Mouse (Mus musculus): ENCODE data around the gene Traf3ip3. TPM values are rescaled to one million over a fixed set of nuclear protein-coding genes. Genes with fewer than 3 reads are reported as not detected.

Gene Traf3ip3
- polyA plus RNA-seq, 1 experiment: 0.80 TPM

DNA sequence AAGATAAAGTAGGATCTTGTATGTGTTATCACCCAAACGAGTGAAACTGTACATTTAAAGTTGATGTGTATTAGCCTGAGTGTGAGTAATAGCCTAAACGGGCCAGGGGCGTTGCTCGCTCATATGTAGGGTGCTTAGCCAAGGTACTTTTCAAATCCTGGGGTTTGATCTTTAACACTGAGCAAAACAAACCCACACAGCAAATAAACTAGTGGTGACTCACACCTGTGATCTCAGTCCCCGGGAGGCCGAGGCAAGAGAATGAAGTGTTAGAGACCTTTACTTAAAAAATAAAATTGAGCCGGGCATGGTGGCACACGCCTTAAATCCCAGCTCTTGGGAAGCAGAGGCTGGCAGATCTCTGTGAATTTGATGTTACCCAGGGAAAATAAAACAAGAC lies 70.7 kb downstream of the Traf3ip3 start:
- 84% methylated on average over 8 of the region's 8 CpGs for WGBS
- Histone ChIP-seq H3K4me3 (replicated peaks; ENCODE audit: insufficient read depth, low read depth, low read length) (no peak overlapping the region), H3K4me1 (ENCODE audit: control insufficient read depth, insufficient read depth, low read length) (no peaks in the 10 kb centered on the region), H3K27ac (ENCODE audit: insufficient read depth, low read length) (no peak overlapping the region), H3K27me3 (ENCODE audit: control insufficient read depth, insufficient read depth, low read length) (no peaks in the 10 kb centered on the region)
- no peak for DNase-seq
- TF ChIP-seq CTCF (IDR thresholded peaks at IDR 0.05; ENCODE audit: borderline replicate concordance, insufficient read depth, low read depth, low read length): no peak
- no peak for TF ChIP-seq POLR2A (IDR thresholded peaks at IDR 0.05; ENCODE audit: borderline replicate concordance, insufficient read depth, low read length)

DNA sequence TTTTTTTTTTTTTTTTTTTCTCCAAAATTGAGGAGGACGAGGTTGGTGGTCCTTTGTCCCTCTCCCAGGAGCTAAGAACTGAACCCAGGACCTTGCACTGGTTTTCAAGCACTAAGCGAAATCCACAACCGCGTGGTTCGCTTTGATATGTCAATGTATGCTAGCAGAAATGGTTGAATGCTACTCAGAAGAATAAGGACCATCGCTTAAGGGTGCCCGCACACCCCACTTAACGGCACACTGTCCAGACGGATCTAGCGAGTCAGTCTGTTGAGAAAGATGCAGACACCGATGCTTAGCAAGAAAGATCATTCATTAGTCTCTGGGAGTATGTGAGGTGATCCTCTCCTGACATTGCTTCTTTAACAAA lies 71.1 kb downstream of the Traf3ip3 start:
- WGBS: 25% methylated on average over 11 of the region's 11 CpGs
- Histone ChIP-seq H3K4me3 (replicated peaks; ENCODE audit: insufficient read depth, low read depth, low read length) (peak overlapping the region; percentile 74), H3K4me1 (ENCODE audit: control insufficient read depth, insufficient read depth, low read length) (no peaks in the 10 kb centered on the region), H3K27me3 (ENCODE audit: control insufficient read depth, insufficient read depth, low read length) (no peaks in the 10 kb centered on the region), H3K27ac (ENCODE audit: insufficient read depth, low read length) (0 out of 2 replicates have a peak overlapping the region, but pooled peaks have one; percentile 4)
- no peak for TF ChIP-seq CTCF (IDR thresholded peaks at IDR 0.05; ENCODE audit: borderline replicate concordance, insufficient read depth, low read depth, low read length)
- no peak for TF ChIP-seq POLR2A (IDR thresholded peaks at IDR 0.05; ENCODE audit: borderline replicate concordance, insufficient read depth, low read length)
- DNase-seq: no peak

DNA sequence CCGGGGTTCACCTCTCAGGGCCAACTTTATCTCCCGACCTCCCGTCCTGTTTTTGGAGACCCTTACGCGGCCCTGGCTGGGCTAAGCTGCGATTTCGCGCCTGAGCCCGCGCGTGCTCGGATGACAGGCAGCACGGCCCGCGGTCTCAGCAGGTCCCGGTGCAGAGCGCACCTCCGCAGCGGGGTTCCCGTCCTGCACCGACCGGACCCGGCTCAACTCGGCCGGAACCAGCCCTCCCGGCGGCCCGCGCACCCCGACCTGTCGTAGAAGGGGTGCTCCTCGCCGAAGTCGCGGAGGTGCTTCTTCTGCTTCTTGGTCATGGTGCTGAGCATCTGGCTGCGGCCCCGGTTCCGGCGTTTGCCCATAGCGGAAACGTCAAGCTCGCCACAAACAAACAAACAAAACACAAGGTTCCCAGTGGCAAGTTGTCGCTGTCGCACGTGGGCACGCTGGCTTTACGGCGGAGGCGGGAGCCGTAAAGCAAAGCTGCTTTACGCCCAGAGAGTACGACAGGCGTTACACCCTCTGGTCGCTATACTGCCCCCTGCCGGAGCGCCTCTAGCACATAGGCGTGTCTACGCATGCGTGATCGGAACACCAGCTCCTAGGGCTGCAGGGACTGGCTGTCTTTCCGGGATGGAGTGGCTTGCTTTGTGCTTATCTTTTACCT lies 71.6 kb downstream of the Traf3ip3 start, which contains the start of gene Diexf:
TSS of gene Diexf (minus strand) at position 487 of the 670 bp plus-strand sequence.
- no peaks in the 10 kb centered on the region for H3K4me1 ChIP-seq (ENCODE audit: control insufficient read depth, insufficient read depth, low read length)
- DNase-seq: peak; percentile 95 to 97
- H3K27me3 ChIP-seq (ENCODE audit: control insufficient read depth, insufficient read depth, low read length): no peaks in the 10 kb centered on the region
- TF ChIP-seq POLR2A (IDR thresholded peaks at IDR 0.05; ENCODE audit: borderline replicate concordance, insufficient read depth, low read length): peak; percentile 76; the same call in 1 of the 2 replicates
- peak; percentile 91 for TF ChIP-seq CTCF (IDR thresholded peaks at IDR 0.05; ENCODE audit: borderline replicate concordance, insufficient read depth, low read depth, low read length)
- H3K4me3 ChIP-seq (replicated peaks; ENCODE audit: insufficient read depth, low read depth, low read length): peak within 1 kb of the TSS; percentile 74
- 0 out of 2 replicates have a peak within 1 kb of the TSS, but pooled peaks have one; percentile 4 for H3K27ac ChIP-seq (ENCODE audit: insufficient read depth, low read length)
- under 1% methylated on average over 61 of the region's 61 CpGs for WGBS

DNA sequence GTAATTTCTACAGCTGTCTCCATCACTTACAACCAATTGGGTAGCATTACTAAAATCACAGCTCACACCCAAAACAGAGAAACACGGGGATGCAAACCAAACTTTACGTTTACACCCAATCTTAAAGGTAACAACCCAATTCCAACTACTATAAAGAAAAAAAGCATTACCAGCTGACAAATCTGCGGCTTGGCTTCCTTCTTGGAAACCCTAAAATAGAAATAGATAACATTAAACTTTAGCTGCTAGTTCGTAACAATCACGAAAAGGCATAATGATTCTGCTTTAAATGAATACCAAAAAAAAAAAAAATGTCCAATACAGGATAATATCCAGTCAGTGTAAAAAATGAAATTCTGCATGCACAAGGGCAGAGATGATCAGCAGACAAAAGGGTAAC lies 72.2 kb downstream of the Traf3ip3 start:
- peak overlapping the region; percentile 74 for H3K4me3 ChIP-seq (replicated peaks; ENCODE audit: insufficient read depth, low read depth, low read length)
- WGBS: 19% methylated on average over 5 of the region's 5 CpGs
- no peak overlapping the region for H3K27ac ChIP-seq (ENCODE audit: insufficient read depth, low read length)
- H3K27me3 ChIP-seq (ENCODE audit: control insufficient read depth, insufficient read depth, low read length): no peaks in the 10 kb centered on the region
- no peaks in the 10 kb centered on the region for H3K4me1 ChIP-seq (ENCODE audit: control insufficient read depth, insufficient read depth, low read length)
- TF ChIP-seq CTCF (IDR thresholded peaks at IDR 0.05; ENCODE audit: borderline replicate concordance, insufficient read depth, low read depth, low read length) (no peak), POLR2A (IDR thresholded peaks at IDR 0.05; ENCODE audit: borderline replicate concordance, insufficient read depth, low read length) (no peak)
- DNase-seq: no peak

DNA sequence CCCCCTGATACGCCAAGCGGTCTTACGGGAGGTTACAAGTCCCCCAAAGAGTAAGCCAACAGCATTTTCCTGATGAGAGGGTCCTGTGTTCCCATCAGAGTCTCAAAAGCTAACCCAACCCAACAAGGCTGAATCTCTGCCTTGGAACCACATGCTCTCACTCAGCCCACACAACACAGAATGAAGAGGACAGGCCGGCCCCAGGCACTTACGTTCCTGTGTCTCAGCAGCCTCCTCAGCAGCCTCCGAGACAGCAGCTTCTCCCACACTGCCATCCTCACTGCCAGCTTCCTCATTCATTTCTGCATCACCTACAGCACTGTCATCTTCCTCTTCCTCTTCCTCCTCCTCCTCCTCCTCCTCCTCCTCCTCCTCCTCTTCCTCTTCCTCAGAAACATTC lies 73.4 kb downstream of the Traf3ip3 start:
- DNase-seq: no peak
- Histone ChIP-seq H3K27ac (ENCODE audit: insufficient read depth, low read length) (no peak overlapping the region), H3K27me3 (ENCODE audit: control insufficient read depth, insufficient read depth, low read length) (no peaks in the 10 kb centered on the region), H3K4me3 (replicated peaks; ENCODE audit: insufficient read depth, low read depth, low read length) (no peak overlapping the region), H3K4me1 (ENCODE audit: control insufficient read depth, insufficient read depth, low read length) (no peaks in the 10 kb centered on the region)
- no peak for TF ChIP-seq CTCF (IDR thresholded peaks at IDR 0.05; ENCODE audit: borderline replicate concordance, insufficient read depth, low read depth, low read length)
- no peak for TF ChIP-seq POLR2A (IDR thresholded peaks at IDR 0.05; ENCODE audit: borderline replicate concordance, insufficient read depth, low read length)
- WGBS: 87% methylated on average over 6 of the region's 6 CpGs

DNA sequence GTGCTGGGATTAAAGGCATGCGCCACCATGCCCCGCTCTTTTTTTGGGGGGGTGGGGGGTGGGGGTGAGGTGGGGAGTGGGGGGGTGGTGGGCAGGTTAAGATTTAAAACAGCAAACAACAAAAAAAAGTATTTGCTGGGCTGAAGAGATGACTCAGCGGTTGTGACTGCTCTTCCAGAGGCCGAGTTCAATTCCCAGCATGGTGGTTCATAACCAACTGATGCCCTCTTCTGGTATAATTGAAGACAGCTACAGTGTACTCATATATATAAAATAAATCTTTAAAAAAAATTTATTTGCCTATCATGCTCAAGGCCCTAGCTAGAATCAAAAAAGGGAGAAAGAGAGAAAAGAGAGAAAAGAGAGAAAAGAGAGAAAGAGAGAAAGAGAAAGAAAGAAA lies 75.7 kb downstream of the Traf3ip3 start:
- no peak for DNase-seq
- WGBS: 56% methylated on average over 4 of the region's 4 CpGs
- no peak for TF ChIP-seq POLR2A (IDR thresholded peaks at IDR 0.05; ENCODE audit: borderline replicate concordance, insufficient read depth, low read length)
- no peak for TF ChIP-seq CTCF (IDR thresholded peaks at IDR 0.05; ENCODE audit: borderline replicate concordance, insufficient read depth, low read depth, low read length)
- no peaks in the 10 kb centered on the region for H3K27me3 ChIP-seq (ENCODE audit: control insufficient read depth, insufficient read depth, low read length)
- H3K4me1 ChIP-seq (ENCODE audit: control insufficient read depth, insufficient read depth, low read length): no peaks in the 10 kb centered on the region
- no peak overlapping the region for H3K27ac ChIP-seq (ENCODE audit: insufficient read depth, low read length)
- no peak overlapping the region for H3K4me3 ChIP-seq (replicated peaks; ENCODE audit: insufficient read depth, low read depth, low read length)

Other genes with a start within 250 kb of the Traf3ip3 start
- gene Syt14, start 165.9 kb downstream of the Traf3ip3 start, polyA plus RNA-seq (2012; rRNA removed): 6.4 and 6.9 TPM in 2 replicates
- gene Diexf, start 71.4 kb downstream of the Traf3ip3 start, polyA plus RNA-seq (2012; rRNA removed): 17.7 and 18.9 TPM in 2 replicates
- gene Irf6, start 48.6 kb downstream of the Traf3ip3 start, polyA plus RNA-seq (2012; rRNA removed): 0.89 and 2.0 TPM in 2 replicates
- 4.0 and 4.3 TPM in 2 replicates for gene A130010J15Rik, start 33.7 kb downstream of the Traf3ip3 start, polyA plus RNA-seq (2012; rRNA removed)
- 3.9 and 4.1 TPM in 2 replicates for gene Lamb3, start 6.0 kb upstream of the Traf3ip3 start, polyA plus RNA-seq (2012; rRNA removed)
- 94.8 and 95.6 TPM in 2 replicates for gene Hsd11b1, start 62.4 kb upstream of the Traf3ip3 start, polyA plus RNA-seq (2012; rRNA removed)
- gene G0s2, start 71.5 kb upstream of the Traf3ip3 start, polyA plus RNA-seq (2012; rRNA removed): 36.0 and 37.1 TPM in 2 replicates
- 23.4 and 26.4 TPM in 2 replicates for gene Camk1g, start 168.6 kb upstream of the Traf3ip3 start, polyA plus RNA-seq (2012; rRNA removed)